Mouse (Mus musculus) retina, embryonic 14.5 days (tissue): Measurements from ENCODE around the gene Frmd6.
A peak's percentile ranks its signal among the peaks of the same experiment; 100 is the strongest.

Experiments used
- DNase-seq: peaks from one replicate; pipeline ENCODE4 v3.0.0-alpha.2; 2015; ENCODE audit warnings: low spot score

Frmd6 gene

DNA sequence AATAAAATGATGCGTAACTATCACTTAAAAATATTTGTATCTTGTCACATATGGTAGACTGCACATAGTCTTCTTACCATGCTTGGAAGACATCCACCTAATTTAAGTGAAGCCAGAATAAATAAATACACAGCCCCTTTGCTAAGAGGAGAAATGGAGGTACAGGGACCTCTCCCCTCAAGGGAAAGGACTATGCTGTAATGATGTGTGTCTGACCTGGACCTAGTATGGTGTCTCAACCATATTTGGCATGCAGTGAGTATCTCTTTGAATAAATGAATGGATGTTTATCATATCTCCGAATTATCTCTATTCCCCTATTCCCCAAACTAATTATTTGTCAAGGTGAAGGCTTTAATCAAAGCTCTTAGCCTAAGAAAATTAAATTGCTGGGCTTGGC is 15.4 kb upstream of the Frmd6 start:
- DNase-seq: no peak

DNA sequence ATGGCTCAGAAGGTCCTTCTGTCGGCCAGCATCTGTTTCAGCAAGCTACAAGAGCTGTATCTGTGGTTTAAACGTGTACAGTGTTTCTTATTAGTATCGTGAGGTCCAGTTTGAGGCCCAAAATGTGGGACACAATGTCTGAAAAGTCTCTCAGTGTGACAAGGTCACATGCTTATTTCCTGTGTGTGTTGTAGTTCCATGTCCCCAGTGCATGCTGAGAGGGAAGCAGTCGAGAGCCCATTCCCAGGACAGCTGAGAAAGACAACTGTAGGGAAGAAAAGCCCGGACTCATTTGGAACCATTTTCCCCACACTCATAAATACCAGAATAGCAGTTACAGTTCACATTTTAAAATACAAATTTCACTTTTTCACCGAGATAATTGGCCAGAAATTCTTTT is 13.5 kb upstream of the Frmd6 start:
- no peak for DNase-seq

DNA sequence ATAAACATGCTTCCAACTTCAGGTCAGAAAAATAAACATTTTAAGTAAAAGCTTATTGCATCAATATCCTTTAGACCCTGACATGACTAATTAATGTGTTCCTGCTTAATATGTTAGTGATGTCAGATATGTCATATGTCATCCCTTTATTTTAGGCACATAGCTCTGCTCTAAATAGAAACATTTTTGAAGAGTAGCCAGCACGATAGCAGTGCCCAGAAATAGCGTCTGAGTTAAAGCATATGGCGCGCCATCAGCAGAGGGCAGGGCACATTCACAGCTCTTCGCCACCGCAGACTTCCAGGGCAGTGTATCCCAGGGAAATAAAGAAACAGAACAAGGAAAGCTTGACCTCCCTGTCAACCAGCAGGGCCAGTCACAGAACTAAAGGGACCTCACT is 13.1 kb upstream of the Frmd6 start:
- DNase-seq: no peak

- DNase-seq: no peak
Measured at GRCm38 (mm10) chr12:70812822-70813465, 12.4 kb upstream of the Frmd6 start.

DNA sequence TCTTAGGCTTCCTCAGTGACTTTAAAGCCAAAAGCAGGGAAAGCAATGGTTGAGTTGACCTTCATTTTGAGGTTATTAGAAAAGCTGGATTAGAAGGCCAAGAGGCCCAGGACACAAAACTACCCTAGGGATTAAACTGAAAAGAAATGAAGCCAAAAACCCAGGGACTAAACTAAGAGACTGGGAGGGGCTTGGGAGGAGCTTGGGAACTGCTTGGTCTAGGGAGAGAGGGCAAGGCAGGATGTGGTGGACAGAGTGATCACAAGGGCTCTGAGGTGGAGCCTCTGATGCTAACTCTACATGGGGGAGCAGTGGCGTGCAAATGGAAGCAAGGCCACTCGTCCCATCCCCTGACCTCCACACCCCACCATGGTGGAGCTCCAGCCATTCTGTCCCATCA is 8.6 kb upstream of the Frmd6 start:
- no peak for DNase-seq

DNA sequence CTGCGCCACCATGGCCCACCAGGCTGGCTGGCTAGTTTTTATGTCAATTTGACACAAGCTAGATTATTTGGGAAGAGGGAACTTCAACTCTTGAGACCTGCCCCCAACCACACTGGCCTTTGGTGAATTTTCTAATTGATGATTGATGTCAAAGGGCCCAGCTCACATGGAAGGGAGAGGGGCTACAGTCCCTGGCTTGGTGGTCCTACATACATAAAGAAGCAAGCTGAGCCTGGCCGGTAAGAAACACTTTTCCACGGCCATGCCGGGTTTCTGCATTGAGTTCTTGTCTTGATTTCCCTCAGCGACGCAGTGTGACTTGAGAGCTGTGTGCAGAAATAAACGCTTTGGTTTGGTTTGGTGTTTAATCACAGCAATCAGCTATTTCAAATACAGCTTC is 1.3 kb upstream of the Frmd6 start:
- DNase-seq: no peak

DNA sequence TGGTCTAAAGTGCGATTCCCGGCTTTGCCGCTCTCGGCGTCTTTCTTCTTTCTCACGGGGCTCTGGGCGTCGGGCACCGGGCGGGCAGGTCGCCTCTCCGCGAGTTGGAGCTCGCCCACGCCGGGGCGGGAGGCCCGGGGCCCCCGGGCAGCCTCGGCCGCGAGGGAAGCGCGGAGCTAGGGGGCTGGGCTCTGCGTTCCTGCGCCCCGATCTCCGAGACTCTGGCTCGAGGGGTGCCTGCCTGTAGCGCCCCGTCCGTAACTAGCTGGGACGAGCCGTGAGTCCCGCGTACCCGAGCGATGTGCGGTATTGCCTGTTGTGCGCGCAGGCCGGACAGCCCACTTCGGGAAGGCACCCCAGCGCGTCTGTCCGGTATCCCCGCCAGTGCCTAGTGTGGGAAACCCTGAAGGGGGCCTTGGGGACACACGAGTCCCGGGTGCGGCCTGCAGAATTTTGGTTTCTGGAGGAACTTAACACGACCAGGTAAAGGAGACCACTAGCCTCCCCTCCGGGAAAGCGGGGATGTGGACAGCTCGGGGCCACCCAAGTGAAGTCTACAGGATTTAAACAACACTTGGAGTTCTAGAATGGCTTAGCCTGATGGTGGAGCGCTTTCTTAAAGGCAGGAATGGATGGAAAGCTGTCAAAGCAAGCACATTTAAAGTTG is 470 bp downstream of the Frmd6 start:
- DNase-seq: peak; percentile 60

GRCm38 (mm10) chr12:70826318-70827072 is 1.2 kb downstream of the Frmd6 start:
- peak; percentile 52 for DNase-seq

DNA sequence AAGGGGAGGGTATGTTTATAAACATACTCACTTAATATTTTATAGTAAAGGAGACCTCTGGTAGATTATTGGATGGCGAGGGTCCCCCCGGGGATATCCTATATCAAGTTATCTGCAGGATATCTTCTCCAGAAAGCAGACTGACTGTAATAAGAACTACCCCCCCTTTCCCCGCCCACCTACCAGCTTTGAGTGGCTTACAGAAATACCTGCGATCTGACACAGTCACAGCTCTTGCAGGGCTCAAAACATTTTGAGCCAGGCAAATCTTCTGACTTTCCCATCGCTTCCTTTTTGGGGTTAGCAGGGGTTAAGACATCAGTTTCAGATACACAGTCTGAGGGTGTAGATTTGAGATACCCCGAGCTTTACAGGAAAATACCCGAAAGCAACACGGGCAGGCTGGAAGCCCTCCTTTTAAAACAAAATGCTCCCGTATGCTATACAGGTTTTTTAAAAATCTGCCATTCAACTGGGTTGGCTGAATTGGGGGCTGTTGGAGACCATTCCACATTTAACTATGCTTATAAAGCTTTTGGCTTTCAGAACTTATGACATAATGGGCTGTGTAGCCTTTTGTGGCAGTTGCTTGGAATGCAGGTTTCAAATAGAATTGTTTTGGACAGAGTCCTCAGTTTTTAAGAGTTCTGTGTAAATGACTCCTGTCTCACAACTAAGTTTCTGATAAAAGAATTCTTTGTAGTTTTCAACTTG is 2.0 kb downstream of the Frmd6 start:
- peak; percentile 14 for DNase-seq

- DNase-seq: no peak
Measured at GRCm38 (mm10) chr12:70827901-70828271, 2.6 kb downstream of the Frmd6 start.

DNA sequence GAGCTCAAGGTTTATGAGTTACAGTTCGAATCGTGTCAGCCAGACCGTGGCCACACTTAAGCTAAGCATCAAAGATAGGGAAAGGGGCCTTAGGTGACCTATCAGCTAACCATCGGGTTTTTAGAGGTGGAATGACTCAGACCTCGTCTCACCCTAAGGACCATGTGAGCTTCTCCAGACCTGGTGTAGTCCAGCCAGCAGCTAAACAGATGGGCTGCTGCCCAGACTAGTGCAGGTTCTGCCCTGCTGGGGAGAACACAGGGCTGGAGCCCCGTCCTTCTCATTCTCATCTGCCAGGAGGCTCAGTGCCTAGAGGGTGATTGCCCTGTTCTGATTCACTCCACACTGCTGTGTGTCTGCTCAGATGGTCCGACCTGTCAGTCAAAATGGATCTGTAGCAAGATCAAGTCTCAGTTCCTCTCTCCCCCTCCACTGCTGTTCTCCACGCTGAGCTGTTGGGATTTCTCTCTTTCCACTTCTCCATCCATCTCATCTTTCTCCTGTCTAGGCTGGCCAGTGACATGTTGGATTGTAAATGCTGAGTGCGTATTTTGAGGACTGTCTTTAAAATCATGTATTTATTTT is 5.8 kb downstream of the Frmd6 start:
- peak; percentile 12 for DNase-seq

DNA sequence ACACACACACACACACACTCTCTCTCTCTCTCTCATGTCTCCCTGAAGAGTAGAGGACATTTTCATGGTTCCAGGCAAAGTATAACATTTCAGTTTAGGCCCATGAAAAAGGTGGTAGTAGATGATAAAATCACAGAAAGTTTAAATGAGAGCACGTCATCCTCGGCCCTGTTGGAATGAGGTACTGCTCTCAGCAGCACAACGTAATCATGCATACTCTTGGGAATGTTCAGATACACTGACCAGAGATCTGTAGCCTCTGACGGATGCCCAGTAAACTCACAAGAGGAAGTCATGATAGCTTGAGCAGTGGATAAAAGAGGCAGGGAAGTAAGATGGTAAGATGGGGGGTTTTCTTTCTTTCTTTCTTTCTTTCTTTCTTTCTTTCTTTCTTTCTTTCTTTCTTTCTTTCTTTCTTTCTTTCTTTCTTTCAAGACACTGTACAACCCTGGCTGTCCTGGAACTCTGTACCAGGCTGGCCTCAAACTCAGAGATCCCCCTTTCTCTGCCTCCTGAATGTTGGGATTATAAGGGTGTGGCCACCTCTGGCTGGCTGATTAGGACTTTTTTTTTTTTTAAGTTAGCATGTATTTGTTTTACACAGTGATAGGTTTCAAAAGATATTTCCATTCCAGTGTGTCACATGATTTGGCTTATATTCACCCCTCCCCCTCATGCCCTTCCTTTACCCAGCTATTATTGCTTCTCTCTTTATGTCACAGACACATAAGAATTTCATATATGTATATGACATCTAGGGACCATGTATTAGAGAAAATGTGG is 7.1 kb downstream of the Frmd6 start:
- no peak for DNase-seq

DNA sequence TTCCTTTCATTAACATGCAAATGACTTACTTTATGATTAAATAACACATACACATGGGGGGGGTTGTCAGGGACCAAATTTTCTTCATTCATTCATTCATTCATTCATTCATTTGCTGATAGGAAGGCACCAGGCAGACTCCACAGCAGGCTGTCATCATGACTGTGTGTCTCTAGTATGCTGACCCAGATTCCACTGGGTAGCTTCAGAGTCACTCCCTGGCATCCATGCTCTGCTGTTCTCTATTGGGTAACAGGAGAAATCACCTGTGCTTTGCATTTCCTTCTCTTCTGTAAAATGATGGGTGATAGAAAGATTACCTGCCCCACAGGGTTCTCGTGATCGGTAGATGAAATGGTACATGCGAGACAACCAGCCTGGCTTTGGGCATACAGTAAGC is 7.7 kb downstream of the Frmd6 start:
- DNase-seq: no peak

- DNase-seq: no peak
Measured at GRCm38 (mm10) chr12:70834043-70834442, 8.7 kb downstream of the Frmd6 start.

DNA sequence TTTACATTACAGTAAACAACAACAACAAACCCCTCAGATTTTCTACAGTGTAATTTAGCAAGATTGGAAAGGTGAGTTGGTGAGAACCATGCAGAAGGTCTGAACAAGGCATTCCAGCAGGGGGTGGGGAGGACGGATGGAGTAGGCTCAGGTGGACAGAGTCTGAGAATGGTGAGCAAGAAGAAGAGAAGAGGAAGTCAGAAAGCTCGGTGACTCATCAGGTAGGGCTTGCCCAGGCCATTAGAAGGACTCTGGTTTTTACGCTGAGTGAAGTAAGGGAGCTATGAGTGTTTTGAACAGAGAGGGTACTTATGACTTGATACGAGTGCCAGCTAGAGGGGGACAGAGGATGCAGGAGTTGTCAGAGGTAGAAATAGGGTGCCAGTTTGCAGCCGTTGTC is 9.7 kb downstream of the Frmd6 start:
- no peak for DNase-seq

DNA sequence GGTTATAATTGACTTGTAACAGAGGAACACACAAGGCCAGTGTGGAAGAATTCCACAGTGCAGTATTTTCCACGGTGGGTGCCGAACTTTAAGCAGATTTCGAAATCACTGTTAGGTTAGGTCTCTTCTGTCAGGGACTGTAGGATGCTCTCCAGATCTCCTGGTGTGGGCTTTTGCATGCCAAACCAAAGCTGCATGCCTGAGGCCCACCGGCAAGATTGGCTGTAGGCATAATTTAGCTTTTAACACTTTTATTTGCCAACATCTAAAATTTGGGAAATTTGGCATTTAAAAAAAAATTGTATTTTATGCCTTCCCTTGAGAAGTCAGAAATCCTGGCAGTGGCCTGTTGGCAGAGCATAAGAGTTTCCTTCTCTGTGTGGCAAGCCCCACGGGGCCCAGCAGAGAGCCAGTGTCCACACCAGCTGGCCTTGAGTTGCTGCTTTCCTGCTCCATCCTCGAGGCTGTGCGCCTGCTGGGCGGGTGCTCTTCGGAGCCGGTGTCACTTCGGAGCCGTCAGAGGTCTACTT is 12.5 kb downstream of the Frmd6 start:
- no peak for DNase-seq

- no peak for DNase-seq
Measured at GRCm38 (mm10) chr12:70845371-70845770, 20.1 kb downstream of the Frmd6 start.

DNA sequence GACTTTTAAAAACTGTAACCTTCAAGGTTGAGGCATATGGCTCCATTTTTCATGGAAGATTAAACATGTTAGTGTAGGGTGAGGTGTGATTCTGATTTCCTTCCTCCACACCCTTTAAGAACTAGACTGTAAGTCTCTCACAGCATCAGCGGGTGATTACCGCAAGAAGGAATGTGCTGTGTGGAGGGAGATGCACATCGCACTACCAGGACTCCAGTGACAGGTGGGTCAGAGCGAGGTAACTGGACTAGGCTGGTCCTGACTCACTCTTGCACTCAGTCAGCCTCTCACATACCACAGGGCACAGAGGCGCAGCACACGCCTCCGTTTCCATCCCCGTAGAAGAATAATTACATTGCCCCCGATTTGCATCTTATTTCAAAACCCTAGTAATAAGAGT is 23.7 kb downstream of the Frmd6 start:
- no peak for DNase-seq

- no peak for DNase-seq
Measured at GRCm38 (mm10) chr12:70849517-70850291, 24.4 kb downstream of the Frmd6 start.

- no peak for DNase-seq
Measured at GRCm38 (mm10) chr12:70851342-70851960, 26.1 kb downstream of the Frmd6 start.
